In genomic region chr9:67410667-67411066, GRCm38 (mm10) we compare ENCODE assay signal across 27 mouse cellular contexts.
DNase-seq lines count a peak whose midpoint lies in the region; TF ChIP-seq lines count a peak whose summit lies in the region.
"Had no signal": no experiment of that assay in that cellular context is flagged by ENCODE, and none has a peak within 500 bp of the region (broad histone marks: within the 10 kb centered on the region; RNA-seq: fewer than 3 reads in every experiment).

No protein-coding gene starts in this region.

- intact Hi-C loops in left cerebral cortex, adult 2 months (cut with DNase I), result no loop called here

- peak overlapping the region; percentile 73 for H3K27ac ChIP-seq in left cerebral cortex, adult 2 months
- H3K27ac ChIP-seq: heart, embryonic 10.5 days; heart, embryonic 15.5 days; kidney, postnatal 0 days; limb, embryonic 13.5 days; lung, embryonic 15.5 days; midbrain, embryonic 13.5 days; neural tube, embryonic 12.5 days; stomach, postnatal 0 days had no signal

- no peak overlapping the region for H3K4me3 ChIP-seq in left cerebral cortex, adult 2 months
- H3K4me3 ChIP-seq: heart, embryonic 10.5 days; heart, embryonic 15.5 days; limb, embryonic 13.5 days; lung, embryonic 15.5 days; midbrain, embryonic 13.5 days; myocyte; neural tube, embryonic 12.5 days had no signal

- no peak for TF ChIP-seq CTCF in left cerebral cortex, adult 2 months (IDR thresholded peaks at IDR 0.05)

- DNase-seq in frontal cortex, adult 2 months (ENCODE audit: extremely low spot score in 1 of 2, low spot score in 1 of 2), result peak; percentile 9 to 58
- DNase-seq in frontal cortex, postnatal 25 days (ENCODE audit: low spot score in 2 of 2), result no peak
- DNase-seq in left cerebral cortex, adult 2 months (ENCODE audit: extremely low spot score in 1 of 2, low spot score in 2 of 2), result no peak
- no peak for DNase-seq in left cerebral cortex, adult 18-20 months (ENCODE audit: low spot score in 2 of 2)
- DNase-seq in right cerebral cortex, adult 18-20 months, result peak; percentile 32
- no peak for DNase-seq in right cerebral cortex, postnatal 36 days (ENCODE audit: low spot score in 2 of 2)
- DNase-seq in lung, postnatal 10 days, result no peak
- DNase-seq: adrenal gland, postnatal 10 days; cerebellum, adult 11 months; cerebellum, adult 9-10 months; cerebellum, postnatal 36 days; gastrocnemius, postnatal 14 days; kidney, adult 8-10 months; kidney, postnatal 4 days; lung, postnatal 36 days; right cerebral cortex, postnatal 25 days; thymus, adult 2 months; thymus, postnatal 36 days had no signal

Comparison
In these comparisons a context has a peak if more than half of its experiments do, and no peak if none do; other contexts are left out.
1. DNase-seq: peak in frontal cortex, adult 2 months (2 of 2) and right cerebral cortex, adult 18-20 months (single experiment); none in frontal cortex, postnatal 25 days (0 of 2), left cerebral cortex, adult 2 months (0 of 2), left cerebral cortex, adult 18-20 months (0 of 2), right cerebral cortex, postnatal 36 days (0 of 2) and lung, postnatal 10 days (single experiment).